Mouse (Mus musculus): ENCODE measurements around the gene Tnfrsf11a.

GRCm38 (mm10) chr1:105895019-105895418 lies 114.5 kb downstream of the Tnfrsf11a start:
- TF ChIP-seq CTCF (IDR thresholded peaks at IDR 0.05; ENCODE audit: borderline replicate concordance, insufficient read depth, low read length) (no peak), POLR2A (IDR thresholded peaks at IDR 0.05; ENCODE audit: low read depth, low read length) (no peak)
